Mouse (Mus musculus) forebrain, embryonic 12.5 days (tissue): Measurements from ENCODE around the gene Mog. TPM values are rescaled to one million over a fixed set of nuclear protein-coding genes. Genes with fewer than 3 reads are reported as not detected.
"Not testable (repeated sequence)": the region's sequence is repeated elsewhere in the genome, so short reads cannot be mapped to it uniquely, and the experiment has no call there.

Source experiments
- ATAC-seq: fragments of 200-750 bp; cut with Nextera tagmentation; 2 replicates; pipeline ENCODE4 v1.8.0; 2017; ENCODE audit warnings: moderate TSS enrichment; ENCODE audit not compliant: low FRiP score
- H3K27ac ChIP-seq: fragments of 300-500 bp; sonication (generic); 2 replicates; pipeline ENCODE4 v1.5.1; 2016; ENCODE audit warnings: mild to moderate bottlenecking
- H3K27me3 ChIP-seq: fragments of 300-500 bp; sonication (generic); 2 replicates; pipeline ENCODE4 v1.6.1; 2016; ENCODE audit warnings: mild to moderate bottlenecking
- H3K36me3 ChIP-seq: fragments of 300-500 bp; sonication (generic); replicated peaks from 2 replicates; pipeline ENCODE4 v1.6.1; 2016; ENCODE audit warnings: mild to moderate bottlenecking
- H3K4me1 ChIP-seq: fragments of 300-500 bp; sonication (generic); 2 replicates; pipeline ENCODE4 v1.6.1; 2016
- H3K4me2 ChIP-seq: fragments of 300-500 bp; sonication (generic); 2 replicates; pipeline ENCODE4 v1.6.1; 2016; ENCODE audit warnings: mild to moderate bottlenecking, moderate library complexity
- H3K4me3 ChIP-seq: fragments of 300-500 bp; sonication (generic); replicated peaks from 2 replicates; pipeline ENCODE4 v1.5.1; 2016; ENCODE audit warnings: mild to moderate bottlenecking
- H3K9ac ChIP-seq: fragments of 300-500 bp; sonication (generic); 2 replicates; pipeline ENCODE4 v1.6.1; 2016; ENCODE audit warnings: mild to moderate bottlenecking
- H3K9me3 ChIP-seq: fragments of 300-500 bp; sonication (generic); 2 replicates; pipeline ENCODE4 v1.6.1; 2016
- WGBS: fragments of 180-500 bp; shearing (Covaris S2); methylation state at CpG from one replicate; pipeline ENCODE4 v1.1.7; 2016; 5-methylcytosine and 5-hydroxymethylcytosine counted together
- polyA plus RNA-seq: library from polyadenylated mRNA; unstranded; fragments of >200 nt; fragmentation: Nextera tagmentation; extraction: Ambion mirVana; gene quantifications from 2 replicates; pipeline ENCODE4 v1.2.1, GENCODE M21; 2016

The Mog gene
- polyA plus RNA-seq, 1 experiment from 2014 or later, result 1.1 TPM

- no peaks in the 10 kb centered on the region for H3K27me3 ChIP-seq
- H3K4me1 ChIP-seq, result no peaks in the 10 kb centered on the region
- no peaks in the 10 kb centered on the region for H3K36me3 ChIP-seq
- H3K4me3 ChIP-seq, result no peak overlapping the region
- H3K9me3 ChIP-seq, result no peaks in the 10 kb centered on the region
- H3K9ac ChIP-seq, result no peak overlapping the region
- ATAC-seq, result no peak
- H3K4me2 ChIP-seq, result no peak overlapping the region
- H3K27ac ChIP-seq, result no peak overlapping the region
- 79% methylated on average over 2 of the region's 2 CpGs for WGBS
Observed at GRCm38 (mm10) chr17:37039127-37039894, 16.1 kb upstream of the Mog start.

DNA sequence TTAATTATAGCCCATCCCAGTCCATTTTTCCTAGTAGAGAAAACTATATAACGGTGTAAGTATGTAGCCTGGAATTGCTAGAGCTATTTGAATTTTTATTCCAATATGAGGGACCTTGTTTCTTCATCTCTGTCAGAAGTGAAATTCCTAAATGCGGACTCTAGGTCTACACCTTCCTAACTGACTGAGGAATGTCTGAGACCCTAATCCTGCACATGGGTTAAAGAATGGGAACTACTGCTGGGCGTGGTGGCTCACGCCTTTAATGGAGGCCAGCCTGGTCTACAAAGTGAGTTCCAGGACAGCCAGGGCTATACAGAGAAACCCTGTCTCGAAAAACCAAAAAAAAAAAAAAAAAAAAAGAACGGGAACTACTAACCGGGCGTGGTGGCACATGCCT is 6.0 kb upstream of the Mog start:
- Histone ChIP-seq H3K36me3 (no peaks in the 10 kb centered on the region), H3K9me3 (no peaks in the 10 kb centered on the region), H3K4me3 (peak overlapping the region; percentile 36), H3K27ac (peak overlapping the region; percentile 97), H3K9ac (peak overlapping the region; percentile 43; the same call in 1 of the 2 replicates), H3K4me1 (peaks cover 11% of the 10 kb centered on the region; the same call in 1 of the 2 replicates), H3K4me2 (peak overlapping the region; percentile 51), H3K27me3 (no peaks in the 10 kb centered on the region)
- 60% methylated on average over 8 of the region's 8 CpGs for WGBS
- ATAC-seq, result peak; percentile 16

DNA sequence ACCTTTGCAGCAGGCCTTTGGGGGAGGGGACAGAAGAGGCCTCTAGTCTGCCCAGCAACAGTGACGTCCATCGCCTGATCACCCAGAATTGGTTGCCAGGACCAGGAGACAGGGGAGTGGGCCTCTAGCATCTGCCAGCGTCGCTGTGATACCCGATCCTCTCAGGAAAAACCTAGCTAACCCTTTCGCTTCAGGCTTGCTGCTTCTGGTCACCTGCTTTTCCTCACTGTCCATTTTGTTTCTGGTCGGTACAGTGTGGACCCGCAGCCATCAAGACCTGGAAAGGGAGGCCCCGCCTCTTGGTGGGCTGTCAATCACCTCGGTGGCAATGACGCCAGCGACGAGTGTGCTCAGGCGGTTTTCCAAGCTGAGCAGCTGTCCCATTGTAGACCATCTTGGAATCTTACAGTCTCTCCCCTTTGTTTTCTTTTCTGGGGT is 5.5 kb upstream of the Mog start:
- Histone ChIP-seq H3K9me3 (no peaks in the 10 kb centered on the region), H3K9ac (peak overlapping the region; percentile 43; the same call in 1 of the 2 replicates), H3K36me3 (no peaks in the 10 kb centered on the region), H3K27ac (peak overlapping the region; percentile 97), H3K4me1 (peaks cover 11% of the 10 kb centered on the region; the same call in 1 of the 2 replicates), H3K4me2 (peak overlapping the region; percentile 51), H3K4me3 (peak overlapping the region; percentile 36), H3K27me3 (no peaks in the 10 kb centered on the region)
- 0% methylated on average over 14 of the region's 14 CpGs for WGBS
- ATAC-seq, result peak; percentile 99

DNA sequence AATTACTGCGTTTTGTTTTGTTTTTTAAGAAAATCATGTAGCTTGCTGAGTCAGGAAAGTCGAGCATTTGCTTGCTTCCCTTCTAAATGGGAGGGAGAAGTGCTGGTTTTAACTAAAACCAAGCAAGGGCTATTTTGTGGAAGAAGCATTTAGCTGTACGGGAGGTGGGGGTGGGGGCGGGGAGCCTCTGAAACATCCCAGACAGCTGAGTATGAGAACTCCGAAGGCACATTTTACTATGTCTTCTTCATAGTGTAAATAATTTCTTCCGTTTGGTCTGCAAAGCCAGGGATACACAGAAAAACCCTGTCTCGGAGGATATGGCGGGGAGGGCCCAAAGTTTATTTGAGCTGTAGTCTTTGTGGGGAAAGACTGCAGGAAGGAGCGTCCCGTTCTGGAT is 5.0 kb upstream of the Mog start:
- no peaks in the 10 kb centered on the region for H3K27me3 ChIP-seq
- peaks cover 11% of the 10 kb centered on the region; the same call in 1 of the 2 replicates for H3K4me1 ChIP-seq
- ATAC-seq, result 0 out of 2 replicates have a peak, but pooled peaks have one; percentile 8
- peak overlapping the region; percentile 43; the same call in 1 of the 2 replicates for H3K9ac ChIP-seq
- no peaks in the 10 kb centered on the region for H3K36me3 ChIP-seq
- H3K4me3 ChIP-seq, result peak overlapping the region; percentile 36
- no peaks in the 10 kb centered on the region for H3K9me3 ChIP-seq
- H3K4me2 ChIP-seq, result peak overlapping the region; percentile 51
- 3% methylated on average over 10 of the region's 10 CpGs for WGBS
- H3K27ac ChIP-seq, result peak overlapping the region; percentile 97

- no peaks in the 10 kb centered on the region for H3K9me3 ChIP-seq
- H3K27me3 ChIP-seq, result no peaks in the 10 kb centered on the region
- over 99% methylated on average over 4 of the region's 4 CpGs for WGBS
- H3K9ac ChIP-seq, result no peak overlapping the region
- no peak overlapping the region for H3K4me3 ChIP-seq
- no peak overlapping the region for H3K4me2 ChIP-seq
- peak overlapping the region; percentile 97; the same call in 1 of the 2 replicates for H3K27ac ChIP-seq
- no peaks in the 10 kb centered on the region for H3K36me3 ChIP-seq
- no peak for ATAC-seq
- H3K4me1 ChIP-seq, result peaks cover 11% of the 10 kb centered on the region; the same call in 1 of the 2 replicates
Observed at GRCm38 (mm10) chr17:37027486-37027885, 4.3 kb upstream of the Mog start.

DNA sequence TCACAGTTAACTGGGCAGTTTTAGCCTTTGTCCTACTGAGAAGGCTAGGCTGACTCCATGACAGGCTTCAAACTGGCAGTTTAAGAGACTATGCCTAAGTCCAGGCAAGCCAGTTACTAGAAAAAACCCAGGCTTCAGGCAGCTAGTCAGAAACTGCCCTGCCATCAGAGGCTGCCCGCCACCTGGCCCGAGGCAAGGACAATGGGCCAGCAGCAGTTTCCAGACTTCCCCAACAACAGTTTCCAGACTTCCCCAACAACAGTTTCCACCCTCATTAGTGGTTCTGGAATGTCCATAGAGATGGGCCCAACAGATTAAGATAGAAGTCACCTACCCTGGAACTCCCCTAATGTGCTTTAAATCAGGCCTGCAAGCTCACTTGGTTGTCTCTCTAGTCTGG is 3.2 kb upstream of the Mog start:
- H3K9ac ChIP-seq, result no peak overlapping the region
- no peak overlapping the region for H3K4me2 ChIP-seq
- 59% methylated on average over 2 of the region's 2 CpGs for WGBS
- no peak overlapping the region for H3K27ac ChIP-seq
- no peaks in the 10 kb centered on the region for H3K36me3 ChIP-seq
- H3K4me3 ChIP-seq, result no peak overlapping the region
- H3K27me3 ChIP-seq, result no peaks in the 10 kb centered on the region
- no peak for ATAC-seq
- H3K4me1 ChIP-seq, result peaks cover 11% of the 10 kb centered on the region; the same call in 1 of the 2 replicates
- no peaks in the 10 kb centered on the region for H3K9me3 ChIP-seq

DNA sequence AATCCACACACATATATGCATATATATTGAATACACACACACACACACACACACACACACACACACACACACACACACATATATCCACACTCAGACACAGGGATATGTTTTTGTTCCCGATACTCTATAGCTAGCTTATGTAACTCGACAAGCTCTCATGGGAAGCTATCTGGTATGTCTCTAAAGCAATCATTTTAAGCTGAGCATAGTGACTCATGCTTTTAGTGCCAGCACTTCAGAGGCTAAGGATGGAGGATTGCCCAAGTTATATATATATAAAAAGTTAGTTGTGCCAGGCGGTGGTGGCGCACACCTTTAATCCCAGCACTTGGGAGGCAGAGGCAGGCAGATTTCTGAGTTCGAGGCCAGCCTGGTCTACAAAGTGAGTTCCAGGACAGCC is 4.0 kb downstream of the Mog start:
- H3K4me3 ChIP-seq, H3K36me3 ChIP-seq, H3K27ac ChIP-seq, H3K27me3 ChIP-seq, H3K4me2 ChIP-seq, H3K4me1 ChIP-seq, H3K9ac ChIP-seq, ATAC-seq, H3K9me3 ChIP-seq: not testable (repeated sequence)
- 97% methylated on average over 5 of the region's 5 CpGs for WGBS

GRCm38 (mm10) chr17:37018328-37018727 is 4.9 kb downstream of the Mog start:
- Histone ChIP-seq H3K9ac (no peak overlapping the region), H3K4me2 (no peak overlapping the region), H3K27me3 (no peaks in the 10 kb centered on the region), H3K27ac (0 out of 2 replicates have a peak overlapping the region, but pooled peaks have one; percentile 9), H3K9me3 (no peaks in the 10 kb centered on the region), H3K36me3 (no peaks in the 10 kb centered on the region), H3K4me3 (no peak overlapping the region), H3K4me1 (no peaks in the 10 kb centered on the region)
- no peak for ATAC-seq
- 66% methylated on average over 3 of the region's 3 CpGs for WGBS

DNA sequence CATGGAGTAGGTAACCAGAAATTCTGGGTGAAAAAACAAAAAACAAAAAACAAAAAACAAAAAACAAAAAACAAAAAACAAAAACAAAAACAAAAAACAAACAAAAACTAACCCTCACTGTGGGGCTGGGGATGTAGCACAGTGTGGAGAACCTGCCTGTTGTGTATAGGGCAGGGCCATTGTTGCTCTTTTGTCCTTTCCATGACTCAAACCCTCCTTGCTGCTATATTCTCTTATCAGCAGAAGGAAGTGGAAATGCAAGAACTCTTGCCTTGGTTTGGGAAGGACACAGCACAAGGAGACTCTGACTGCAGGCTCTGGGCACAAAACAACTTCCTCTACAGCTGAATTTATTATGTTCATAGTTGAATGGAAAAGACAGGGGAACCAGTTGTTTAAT is 6.9 kb downstream of the Mog start:
- Histone ChIP-seq H3K4me2 (no peak overlapping the region), H3K27ac (no peak overlapping the region), H3K4me1 (no peaks in the 10 kb centered on the region), H3K27me3 (no peaks in the 10 kb centered on the region), H3K36me3 (peaks cover 2% of the 10 kb centered on the region), H3K9me3 (no peaks in the 10 kb centered on the region), H3K9ac (no peak overlapping the region), H3K4me3 (no peak overlapping the region)
- no peak for ATAC-seq

- Histone ChIP-seq H3K27ac (no peak overlapping the region), H3K4me1 (no peaks in the 10 kb centered on the region), H3K36me3 (peaks cover 43% of the 10 kb centered on the region), H3K4me3 (no peak overlapping the region), H3K9me3 (no peaks in the 10 kb centered on the region), H3K9ac (no peak overlapping the region), H3K27me3 (no peaks in the 10 kb centered on the region), H3K4me2 (no peak overlapping the region)
- 78% methylated on average over 5 of the region's 5 CpGs for WGBS
- ATAC-seq, result no peak
Observed at GRCm38 (mm10) chr17:37012141-37012540, 11.1 kb downstream of the Mog start.

DNA sequence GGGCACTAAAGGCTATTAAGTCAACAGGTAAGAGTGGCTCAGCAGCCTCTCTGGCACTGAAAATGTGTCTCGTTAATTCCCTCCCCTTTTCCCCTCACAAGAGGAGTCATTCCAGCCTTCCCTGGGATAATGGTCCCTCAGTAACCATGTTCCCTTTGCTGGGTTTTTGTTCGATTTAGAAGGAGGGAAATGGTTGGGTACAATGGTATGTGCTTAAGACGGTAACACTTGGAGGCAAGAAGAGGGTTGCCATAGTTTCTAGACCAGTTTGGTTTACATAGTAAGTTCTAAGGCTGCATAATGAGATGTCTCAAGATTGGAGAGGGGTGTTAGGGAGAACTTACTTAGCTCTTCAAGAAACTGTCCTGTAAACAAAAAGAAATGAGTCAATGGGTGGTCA is 11.5 kb downstream of the Mog start:
- Histone ChIP-seq H3K9ac (no peak overlapping the region), H3K4me2 (no peak overlapping the region), H3K4me1 (no peaks in the 10 kb centered on the region), H3K4me3 (no peak overlapping the region), H3K27ac (no peak overlapping the region), H3K27me3 (no peaks in the 10 kb centered on the region), H3K36me3 (peaks cover 47% of the 10 kb centered on the region), H3K9me3 (no peaks in the 10 kb centered on the region)
- no peak for ATAC-seq
- 68% methylated on average over 3 of the region's 3 CpGs for WGBS

DNA sequence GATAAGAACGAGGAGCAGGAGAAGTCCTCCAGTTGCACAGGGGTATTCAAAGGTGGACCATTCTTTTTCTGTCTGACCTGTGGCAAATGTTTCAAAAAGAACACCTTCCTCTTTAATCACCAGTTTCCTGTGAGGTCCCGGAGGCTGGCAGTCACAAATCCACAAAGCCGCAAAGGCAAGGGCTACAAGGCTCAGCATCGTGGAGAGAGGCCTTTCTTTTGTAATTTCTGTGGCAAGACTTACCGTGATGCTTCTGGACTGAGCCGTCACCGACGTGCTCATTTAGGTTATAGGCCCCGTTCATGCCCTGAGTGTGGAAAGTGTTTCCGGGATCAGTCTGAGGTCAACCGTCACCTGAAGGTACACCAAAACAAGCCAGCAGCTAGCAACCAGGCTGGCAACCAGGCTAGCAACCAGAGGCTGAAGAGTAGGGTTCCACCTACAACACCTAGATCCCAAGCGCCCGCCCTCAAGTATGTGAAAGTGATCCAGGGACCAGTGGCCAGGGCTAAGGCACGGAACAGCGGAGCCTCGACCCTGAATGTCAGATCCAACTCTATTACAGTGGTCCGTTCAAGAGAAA is 13.6 kb downstream of the Mog start:
- peaks cover 67% of the 10 kb centered on the region for H3K36me3 ChIP-seq
- no peak for ATAC-seq
- WGBS, result 97% methylated on average over 17 of the region's 17 CpGs

More for the DNA sequence above, 13.6 kb downstream of the Mog start:
- Histone ChIP-seq H3K4me3 (no peak overlapping the region), H3K4me1 (no peaks in the 10 kb centered on the region; the same call in 1 of the 2 replicates), H3K9ac (no peak overlapping the region), H3K27ac (no peak overlapping the region), H3K4me2 (no peak overlapping the region), H3K9me3 (no peaks in the 10 kb centered on the region), H3K27me3 (no peaks in the 10 kb centered on the region)
